Mouse (Mus musculus) forebrain, embryonic 16.5 days (tissue): ENCODE measurements at regions not wholly inside any gene's neighbourhood (a gene's known extent, or its start where the extent isn't known, plus 50 kb on each side); places are given as distances from the start of the nearest gene placed in this dataset.

Source experiments
- ATAC-seq: fragments of 200-750 bp; cut with Nextera tagmentation; 2 replicates; pipeline ENCODE4 v1.8.0; 2017; ENCODE audit warnings: mild to moderate bottlenecking, moderate library complexity
- H3K27ac ChIP-seq: fragments of 300-500 bp; sonication (generic); 2 replicates; pipeline ENCODE4 v1.5.1; 2014; ENCODE audit warnings: low read length, control low read depth
- H3K27me3 ChIP-seq: fragments of 300-500 bp; sonication (generic); replicated peaks from 2 replicates; pipeline ENCODE4 v1.6.1; 2014; ENCODE audit warnings: low read length; ENCODE audit not compliant: control insufficient read depth, insufficient read depth
- H3K36me3 ChIP-seq: fragments of 300-500 bp; sonication (generic); 2 replicates; pipeline ENCODE4 v1.6.1; 2014; ENCODE audit not compliant: control insufficient read depth, insufficient read depth
- H3K4me1 ChIP-seq: fragments of 300-500 bp; sonication (generic); replicated peaks from 2 replicates; pipeline ENCODE4 v1.6.1; 2014; ENCODE audit warnings: low read length; ENCODE audit not compliant: control insufficient read depth, insufficient read depth
- H3K4me2 ChIP-seq: fragments of 300-500 bp; sonication (generic); 2 replicates; pipeline ENCODE4 v1.6.1; 2014; ENCODE audit warnings: mild to moderate bottlenecking, low read length, control low read depth
- H3K4me3 ChIP-seq: fragments of 300-500 bp; sonication (generic); replicated peaks from 2 replicates; pipeline ENCODE4 v1.5.1; 2014; ENCODE audit warnings: mild to moderate bottlenecking, low read length, control low read depth
- H3K9ac ChIP-seq: fragments of 300-500 bp; sonication (generic); replicated peaks from 2 replicates; pipeline ENCODE4 v1.6.1; 2014; ENCODE audit warnings: low read depth, low read length, control low read depth
- H3K9me3 ChIP-seq: fragments of 300-500 bp; sonication (generic); 2 replicates; pipeline ENCODE4 v1.6.1; 2016; ENCODE audit warnings: low read length; ENCODE audit not compliant: control insufficient read depth
- WGBS: fragments of 180-500 bp; shearing (Covaris S2); extraction: QIAGEN DNeasy Blood & Tissue Kit; methylation state at CpG from one replicate; pipeline ENCODE4 v1.1.7; 2014; 5-methylcytosine and 5-hydroxymethylcytosine counted together

DNA sequence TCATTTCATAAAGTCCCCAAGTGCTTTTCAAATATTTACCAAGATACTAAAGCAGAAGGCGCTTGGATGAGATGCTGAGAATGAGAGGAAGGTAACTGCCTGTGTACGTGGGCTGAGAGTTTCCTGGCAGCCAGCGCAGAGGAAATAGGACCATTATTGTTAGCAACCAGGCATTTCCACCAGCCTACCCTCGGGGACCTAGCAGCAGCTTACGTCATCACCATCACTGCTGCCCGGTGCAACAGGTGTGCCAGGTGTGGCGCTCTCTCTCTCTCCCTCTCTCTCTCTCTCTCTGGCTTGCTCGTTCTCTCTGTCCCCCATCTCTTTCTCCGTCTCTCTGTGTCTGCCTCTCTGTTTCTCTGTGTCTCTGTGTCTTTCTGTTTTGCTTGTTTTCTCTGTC is 55.1 kb upstream of the Fam222a start:
- no peaks in the 10 kb centered on the region for H3K9me3 ChIP-seq
- whole genome bisulfite sequencing, result 34% methylated on average over 9 of the region's 9 CpGs
- H3K4me3 ChIP-seq, result no peak overlapping the region
- no peak overlapping the region for H3K27ac ChIP-seq
- peaks cover 13% of the 10 kb centered on the region for H3K4me1 ChIP-seq
- H3K36me3 ChIP-seq, result no peaks in the 10 kb centered on the region
- no peak for ATAC-seq
- no peak overlapping the region for H3K4me2 ChIP-seq
- H3K27me3 ChIP-seq, result peaks cover 19% of the 10 kb centered on the region
- H3K9ac ChIP-seq, result no peak overlapping the region

- Histone ChIP-seq H3K4me3 (no peak overlapping the region), H3K36me3 (no peaks in the 10 kb centered on the region), H3K27me3 (peaks cover 19% of the 10 kb centered on the region), H3K4me2 (peak overlapping the region; percentile 14), H3K9me3 (no peaks in the 10 kb centered on the region), H3K27ac (peak overlapping the region; percentile 25; the same call in 1 of the 2 replicates), H3K4me1 (peaks cover 13% of the 10 kb centered on the region), H3K9ac (no peak overlapping the region)
- WGBS, result 4% methylated on average over 10 of the region's 10 CpGs
- ATAC-seq, result peak; percentile 59
Measured at GRCm38 (mm10) chr5:114513911-114514457, 53.8 kb upstream of the Fam222a start.

GRCm38 (mm10) chr5:114517010-114517409 is 50.8 kb upstream of the Fam222a start:
- WGBS, result 86% methylated on average over 4 of the region's 4 CpGs
- Histone ChIP-seq H3K9ac (no peak overlapping the region), H3K36me3 (no peaks in the 10 kb centered on the region), H3K4me3 (no peak overlapping the region), H3K9me3 (no peaks in the 10 kb centered on the region), H3K4me1 (peaks cover 13% of the 10 kb centered on the region), H3K27me3 (peaks cover 17% of the 10 kb centered on the region), H3K27ac (no peak overlapping the region), H3K4me2 (no peak overlapping the region)
- ATAC-seq, result no peak

GRCm38 (mm10) chr5:114518012-114518411 is 49.8 kb upstream of the Fam222a start:
- 92% methylated on average over 2 of the region's 2 CpGs for WGBS
- Histone ChIP-seq H3K27me3 (peaks cover 11% of the 10 kb centered on the region), H3K4me1 (peaks cover 13% of the 10 kb centered on the region), H3K9ac (no peak overlapping the region), H3K27ac (no peak overlapping the region), H3K4me2 (no peak overlapping the region), H3K4me3 (no peak overlapping the region), H3K9me3 (no peaks in the 10 kb centered on the region), H3K36me3 (no peaks in the 10 kb centered on the region)
- no peak for ATAC-seq
